Mouse (Mus musculus) retina, adult 2 months (tissue): ENCODE measurements around the gene Pou5f1.

ENCODE experiments used
- DNase-seq: peaks from one replicate; pipeline ENCODE4 v3.0.0-alpha.2; 2012; ENCODE audit warnings: low read depth, low spot score

Pou5f1 gene

GRCm38 (mm10) chr17:35550143-35550494 is 44.3 kb downstream of the Pou5f1 start:
- DNase-seq = no peak

GRCm38 (mm10) chr17:35550871-35551270 is 45.1 kb downstream of the Pou5f1 start:
- no peak for DNase-seq

GRCm38 (mm10) chr17:35551881-35552414 is 46.1 kb downstream of the Pou5f1 start, which contains the start of gene Cdsn:
TSS of gene Cdsn (plus strand) at chr17:35552128.
- no peak for DNase-seq

GRCm38 (mm10) chr17:35554321-35554720 is 48.5 kb downstream of the Pou5f1 start:
- DNase-seq = no peak

GRCm38 (mm10) chr17:35554761-35555397 is 49.1 kb downstream of the Pou5f1 start:
- DNase-seq = no peak

GRCm38 (mm10) chr17:35556186-35556765 is 50.5 kb downstream of the Pou5f1 start:
- DNase-seq = no peak

GRCm38 (mm10) chr17:35556812-35557211 is 51.0 kb downstream of the Pou5f1 start:
- DNase-seq = no peak

GRCm38 (mm10) chr17:35557351-35557750 is 51.5 kb downstream of the Pou5f1 start:
- DNase-seq = no peak

GRCm38 (mm10) chr17:35558216-35558615 is 52.4 kb downstream of the Pou5f1 start:
- DNase-seq = no peak
